Mouse (Mus musculus) C2C12 (cell line): Measurements from ENCODE around the gene Meis1.

Source experiments
- CTCF ChIP-seq: IDR thresholded peaks from one replicate; pipeline ENCODE4 v1.5.1; 2011; ENCODE audit not compliant: control insufficient read depth, insufficient read depth, insufficient read length
- MYOD1 ChIP-seq: IDR thresholded peaks from one replicate; pipeline ENCODE4 v1.6.1; 2011; ENCODE audit warnings: low read depth; ENCODE audit not compliant: control insufficient read depth, insufficient read length
- MYOG ChIP-seq: IDR thresholded peaks from one replicate; pipeline ENCODE4 v1.6.1; 2011; ENCODE audit not compliant: control insufficient read depth, insufficient read length; ENCODE audit errors: extremely low read depth
- USF1 ChIP-seq: IDR thresholded peaks from one replicate; pipeline ENCODE4 v1.6.1; 2011; ENCODE audit warnings: low read depth, mild to moderate bottlenecking, control low read depth, moderate library complexity

DNA sequence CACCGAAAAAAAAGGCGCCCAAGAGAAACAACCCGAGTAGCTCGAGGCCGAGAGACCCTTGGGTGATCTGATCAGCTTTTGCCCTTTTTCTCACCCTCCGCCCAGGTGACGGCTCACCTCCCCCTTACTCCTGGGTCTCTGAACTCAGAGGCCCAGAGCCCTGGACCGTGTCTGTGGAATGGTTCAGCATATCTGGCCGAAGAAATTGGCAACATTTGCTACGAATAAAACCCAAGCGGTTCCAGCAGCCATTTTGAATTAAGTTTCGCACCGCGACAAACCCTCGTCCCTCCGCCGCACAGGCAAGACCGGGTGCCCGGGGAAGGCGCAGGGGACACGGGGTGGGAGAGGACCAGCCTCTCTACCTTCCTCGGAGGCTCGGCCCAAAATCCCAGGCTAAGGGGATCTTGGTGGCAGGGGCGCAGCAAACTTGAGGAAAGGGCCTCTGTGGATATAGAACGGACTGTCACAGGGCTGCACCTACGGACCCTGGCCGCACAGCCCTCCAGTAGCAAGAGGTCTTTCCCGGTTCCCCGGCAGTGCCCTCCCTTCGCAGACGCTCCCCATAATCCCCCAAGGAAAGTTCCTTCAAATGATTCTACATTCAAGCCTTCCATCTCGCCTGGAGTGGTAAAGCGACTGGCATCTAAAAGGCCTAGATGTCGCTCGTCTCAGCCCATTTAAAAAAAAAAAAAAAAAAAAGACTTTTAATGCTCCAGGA lies 4.2 kb downstream of the Meis1 start:
- TF ChIP-seq CTCF (no peak), USF1 (no peak), MYOG (no peak), MYOD1 (no peak)
